Mouse (Mus musculus) testis, adult 10 weeks (tissue): ENCODE data around the gene Gm14744. TPM values are rescaled to one million over a fixed set of nuclear protein-coding genes. Genes with fewer than 3 reads are reported as not detected.

ENCODE experiments used
- polyA plus RNA-seq: library from polyadenylated mRNA; stranded (reverse); fragments of 350-450 nt; fragmentation: Illumina TruSeq; extraction: RNeasy Lipid Tissue Mini Kit (QIAGEN cat#74804); gene quantifications from one replicate; pipeline ENCODE4 v1.2.3, GENCODE M21; 2014; ENCODE audit warnings: low read depth, low replicate concordance

The Gm14744 gene
- 0.29 TPM for polyA plus RNA-seq

DNA sequence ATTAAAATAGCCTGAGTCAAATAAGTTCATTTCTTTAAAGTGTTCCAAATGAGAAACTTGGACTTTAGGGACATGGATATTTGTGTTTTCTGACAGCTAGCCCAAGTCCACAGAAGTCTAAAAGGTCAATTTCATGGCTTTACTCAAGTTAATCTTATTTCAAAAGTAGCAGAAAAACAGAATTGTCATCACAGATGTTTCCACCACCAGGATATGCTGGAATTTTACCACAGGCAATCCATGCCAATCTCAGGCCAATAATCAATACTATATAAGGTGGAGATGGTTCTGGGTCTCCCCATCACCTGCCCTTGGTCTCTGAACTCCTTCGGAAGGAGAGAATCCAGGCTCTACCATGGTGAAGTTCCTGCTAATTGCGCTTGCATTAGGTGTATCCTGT lies at the start of gene Gm14744:
TSS of gene Gm14744 (plus strand) at position 301 of the 400 bp plus-strand sequence.

GRCm38 (mm10) chrX:77853523-77853922 lies 11.0 kb upstream of the Gm14744 start, which contains the start of gene Pbsn:
Gene Pbsn (minus strand): TSS chrX:77853623.

Other genes starting within 250 kb of the Gm14744 start
- 10.7 TPM for gene Prkx, start 68.5 kb upstream of the Gm14744 start, polyA plus RNA-seq
- gene Pbsn, start 11.1 kb upstream of the Gm14744 start, polyA plus RNA-seq = not detected
- not detected for gene 5430402E10Rik, start 60.3 kb downstream of the Gm14744 start, polyA plus RNA-seq
- not detected for gene Obp1a, start 226.6 kb downstream of the Gm14744 start, polyA plus RNA-seq